Mouse (Mus musculus): ENCODE data around the gene Ifih1. TPM values are rescaled to one million over a fixed set of nuclear protein-coding genes. Genes with fewer than 3 reads are reported as not detected.

The Ifih1 gene
- polyA plus RNA-seq, 1 experiment from 2014 or later: 2.9 TPM

DNA sequence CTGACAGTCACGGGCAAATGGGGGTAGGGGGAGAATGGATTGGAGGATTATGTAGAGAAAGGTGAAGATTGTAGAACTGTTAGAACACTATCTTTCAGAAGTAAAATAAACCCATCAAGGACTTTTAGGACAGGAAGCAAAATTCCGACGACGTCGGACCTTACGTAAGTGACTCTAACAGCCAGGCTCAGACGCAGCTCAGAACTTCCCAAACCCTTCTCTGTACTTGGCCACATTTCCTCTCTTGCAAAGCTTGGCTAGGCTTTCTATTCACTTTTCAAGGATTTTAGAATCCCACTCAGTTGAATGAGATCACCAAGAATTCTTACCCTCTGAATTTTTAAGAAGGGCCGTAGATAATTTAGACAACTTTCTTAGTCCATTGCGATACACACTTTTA, 89.7 kb downstream of the Ifih1 start:
- WGBS: 86% methylated on average over 9 of the region's 9 CpGs
- H3K27me3 ChIP-seq (replicated peaks; ENCODE audit: control insufficient read depth, insufficient read depth, low read length): no peaks in the 10 kb centered on the region
- H3K4me2 ChIP-seq: no peak overlapping the region
- no peak for DNase-seq (ENCODE audit: low spot score)
- no peak overlapping the region for H3K4me3 ChIP-seq (ENCODE audit: low read depth, low read length)
- no peaks in the 10 kb centered on the region for H3K4me1 ChIP-seq (replicated peaks; ENCODE audit: control insufficient read depth, insufficient read depth, low read length)
- H3K27ac ChIP-seq (ENCODE audit: low read depth, low read length): no peak overlapping the region
- ATAC-seq (replicated peaks; ENCODE audit: low FRiP score): no peak
- no peaks in the 10 kb centered on the region for H3K9me3 ChIP-seq (ENCODE audit: control insufficient read depth, low read length)
- no peak overlapping the region for H3K9ac ChIP-seq (ENCODE audit: low read depth, low read length)
- H3K36me3 ChIP-seq (ENCODE audit: control insufficient read depth, insufficient read depth, low read length): no peaks in the 10 kb centered on the region

GRCm38 (mm10) chr2:62549659-62550058, 96.4 kb downstream of the Ifih1 start:
- H3K36me3 ChIP-seq (ENCODE audit: control insufficient read depth, insufficient read depth, low read length): no peaks in the 10 kb centered on the region
- H3K4me3 ChIP-seq (ENCODE audit: low read depth, low read length): no peak overlapping the region
- DNase-seq (ENCODE audit: low spot score) (no peak), ATAC-seq (replicated peaks; ENCODE audit: low FRiP score) (no peak)
- H3K27me3 ChIP-seq (replicated peaks; ENCODE audit: control insufficient read depth, insufficient read depth, low read length): no peaks in the 10 kb centered on the region
- no peaks in the 10 kb centered on the region for H3K4me1 ChIP-seq (replicated peaks; ENCODE audit: control insufficient read depth, insufficient read depth, low read length)
- no peaks in the 10 kb centered on the region for H3K9me3 ChIP-seq (ENCODE audit: control insufficient read depth, low read length)
- H3K4me2 ChIP-seq: no peak overlapping the region
- WGBS: 81% methylated on average over 3 of the region's 3 CpGs
- no peak overlapping the region for H3K27ac ChIP-seq (ENCODE audit: low read depth, low read length)
- no peak overlapping the region for H3K9ac ChIP-seq (ENCODE audit: low read depth, low read length)

DNA sequence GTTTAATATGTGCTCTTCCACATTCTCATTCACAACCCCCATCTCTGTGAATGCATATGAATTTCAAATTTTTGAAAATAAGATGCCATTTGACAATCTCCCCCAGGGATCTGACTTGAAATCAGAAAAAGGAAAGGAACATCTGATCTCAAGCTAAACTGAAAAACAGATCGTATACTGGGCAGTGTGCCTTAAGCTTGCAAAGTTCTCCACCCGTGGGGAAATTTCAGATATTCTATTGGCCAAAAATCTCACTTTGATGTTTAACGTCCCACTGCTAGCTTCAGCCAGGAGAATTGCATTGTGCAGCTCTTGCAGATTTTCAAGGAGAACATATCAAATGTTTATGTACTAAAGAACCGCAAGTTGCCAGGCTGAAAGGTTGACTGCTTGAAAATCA, 96.9 kb downstream of the Ifih1 start:
- Histone ChIP-seq H3K4me3 (ENCODE audit: low read depth, low read length) (no peak overlapping the region), H3K9me3 (ENCODE audit: control insufficient read depth, low read length) (no peaks in the 10 kb centered on the region), H3K4me1 (replicated peaks; ENCODE audit: control insufficient read depth, insufficient read depth, low read length) (no peaks in the 10 kb centered on the region), H3K27ac (ENCODE audit: low read depth, low read length) (no peak overlapping the region), H3K36me3 (ENCODE audit: control insufficient read depth, insufficient read depth, low read length) (no peaks in the 10 kb centered on the region), H3K9ac (ENCODE audit: low read depth, low read length) (no peak overlapping the region), H3K27me3 (replicated peaks; ENCODE audit: control insufficient read depth, insufficient read depth, low read length) (no peaks in the 10 kb centered on the region), H3K4me2 (no peak overlapping the region)
- no peak for ATAC-seq (replicated peaks; ENCODE audit: low FRiP score)
- WGBS: 81% methylated on average over 4 of the region's 4 CpGs
- no peak for DNase-seq (ENCODE audit: low spot score)

- Histone ChIP-seq H3K9me3 (ENCODE audit: control insufficient read depth, low read length) (no peaks in the 10 kb centered on the region), H3K4me1 (replicated peaks; ENCODE audit: control insufficient read depth, insufficient read depth, low read length) (no peaks in the 10 kb centered on the region), H3K4me3 (ENCODE audit: low read depth, low read length) (no peak overlapping the region), H3K27ac (ENCODE audit: low read depth, low read length) (no peak overlapping the region), H3K36me3 (ENCODE audit: control insufficient read depth, insufficient read depth, low read length) (no peaks in the 10 kb centered on the region), H3K4me2 (no peak overlapping the region), H3K27me3 (replicated peaks; ENCODE audit: control insufficient read depth, insufficient read depth, low read length) (no peaks in the 10 kb centered on the region), H3K9ac (ENCODE audit: low read depth, low read length) (no peak overlapping the region)
- DNase-seq (ENCODE audit: low spot score): no peak
- WGBS: 86% methylated on average over 5 of the region's 5 CpGs
- ATAC-seq (replicated peaks; ENCODE audit: low FRiP score): no peak
Observed at GRCm38 (mm10) chr2:62548104-62548503, 98.0 kb downstream of the Ifih1 start.

Other genes with a start within 250 kb of the Ifih1 start
- gene Dpp4, start 234.0 kb downstream of the Ifih1 start, polyA plus RNA-seq (2014; fragmentation: Nextera tagmentation; extraction: Ambion mirVana): 6.2 and 7.2 TPM in 2 replicates
- 6.3 and 10.9 TPM in 2 replicates for gene Gcg, start 162.6 kb downstream of the Ifih1 start, polyA plus RNA-seq (2014; fragmentation: Nextera tagmentation; extraction: Ambion mirVana)
- gene Fap, start 72.2 kb downstream of the Ifih1 start, polyA plus RNA-seq (2014; fragmentation: Nextera tagmentation; extraction: Ambion mirVana): 1.0 and 1.1 TPM in 2 replicates
- gene Gca, start 18.0 kb upstream of the Ifih1 start, polyA plus RNA-seq (2014; fragmentation: Nextera tagmentation; extraction: Ambion mirVana): 2.6 and 3.1 TPM in 2 replicates

All from liver, embryonic 11.5 days (tissue).